Mouse (Mus musculus): Measurements from ENCODE around the gene Tnxb. TPM values are rescaled to one million over a fixed set of nuclear protein-coding genes. Genes with fewer than 3 reads are reported as not detected.
A peak's percentile ranks its signal among the peaks of the same experiment; 100 is the strongest.

Gene Tnxb
- polyA plus RNA-seq, 1 experiment from 2014 or later, result 0.05 TPM

GRCm38 (mm10) chr17:34645256-34645829 lies 25.0 kb upstream of the Tnxb start:
- 52% methylated on average over 10 of the region's 10 CpGs for WGBS
- Histone ChIP-seq H3K9me3 (no peaks in the 10 kb centered on the region), H3K27me3 (no peaks in the 10 kb centered on the region), H3K4me3 (peak overlapping the region; percentile 64), H3K4me1 (peaks cover 48% of the 10 kb centered on the region), H3K36me3 (peaks cover 16% of the 10 kb centered on the region), H3K9ac (replicated peaks) (peak overlapping the region; percentile 73), H3K27ac (replicated peaks) (no peak overlapping the region; the same call in 1 of the 2 replicates), H3K4me2 (replicated peaks) (peak overlapping the region; percentile 73)
- ATAC-seq (ENCODE audit: low FRiP score, low read depth), result no peak

- Histone ChIP-seq H3K4me1 (peaks cover 42% of the 10 kb centered on the region), H3K36me3 (peaks cover 22% of the 10 kb centered on the region), H3K4me2 (replicated peaks) (peak overlapping the region; percentile 73), H3K9ac (replicated peaks) (no peak overlapping the region), H3K9me3 (no peaks in the 10 kb centered on the region), H3K27ac (replicated peaks) (no peak overlapping the region), H3K27me3 (no peaks in the 10 kb centered on the region), H3K4me3 (peak overlapping the region; percentile 97)
- WGBS, result 90% methylated on average over 30 of the region's 30 CpGs
- no peak for ATAC-seq (ENCODE audit: low FRiP score, low read depth)
Measured at GRCm38 (mm10) chr17:34645831-34646511, 24.4 kb upstream of the Tnxb start.

DNA sequence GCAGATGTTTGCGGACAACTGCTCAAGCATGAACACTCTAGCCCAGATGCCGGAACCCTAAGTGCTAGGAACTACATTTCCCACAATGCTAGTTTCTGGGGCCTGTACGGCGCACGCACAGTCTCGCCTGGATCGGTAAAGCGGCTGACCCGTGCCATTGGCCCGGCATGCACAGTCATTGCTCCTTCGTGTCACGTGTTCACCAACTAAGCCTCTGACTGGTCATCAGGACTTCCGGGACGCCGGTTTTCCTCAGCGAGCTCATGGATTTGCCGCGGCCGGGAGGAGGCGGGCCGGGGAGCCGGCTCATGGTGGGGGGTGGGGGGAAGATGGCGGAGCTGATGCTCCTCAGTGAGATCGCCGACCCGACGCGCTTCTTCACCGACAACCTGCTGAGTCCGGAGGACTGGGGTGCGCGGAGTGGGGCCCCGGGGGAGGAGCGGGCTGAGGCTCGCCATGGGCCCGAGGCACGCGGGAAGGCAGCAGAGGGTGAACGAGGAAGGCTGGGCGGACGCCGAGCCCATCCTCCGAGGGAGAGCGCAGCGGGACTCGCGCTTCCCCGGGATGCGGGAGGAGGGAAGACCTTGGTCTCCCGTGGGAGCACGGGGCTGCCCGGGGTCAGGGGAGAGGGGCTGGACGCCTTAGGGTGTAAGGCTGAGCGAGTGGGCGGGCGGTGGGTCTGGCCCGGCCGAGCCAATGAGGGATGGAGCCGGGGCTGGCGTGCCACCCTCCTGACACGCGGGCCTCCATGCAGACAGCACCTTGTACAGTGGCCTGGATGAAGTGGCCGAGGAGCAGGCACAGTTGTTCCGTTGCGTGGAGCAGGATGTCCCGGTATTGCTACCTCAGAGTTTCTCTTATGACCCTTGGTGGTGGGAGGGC lies 23.2 kb upstream of the Tnxb start, which contains the start of gene Atf6b:
Atf6b (plus strand) TSS at position 241 of the 882 bp plus-strand sequence.
- Histone ChIP-seq H3K4me1 (peaks cover 36% of the 10 kb centered on the region), H3K36me3 (peaks cover 34% of the 10 kb centered on the region), H3K4me2 (replicated peaks) (peak within 1 kb of the TSS; percentile 84), H3K27me3 (no peaks in the 10 kb centered on the region), H3K27ac (replicated peaks) (peak within 1 kb of the TSS; percentile 80), H3K9ac (replicated peaks) (peak within 1 kb of the TSS; percentile 94), H3K4me3 (peak within 1 kb of the TSS; percentile 97), H3K9me3 (no peaks in the 10 kb centered on the region)
- peak; percentile 96 for ATAC-seq (ENCODE audit: low FRiP score, low read depth)
- WGBS, result 1% methylated on average over 66 of the region's 66 CpGs

DNA sequence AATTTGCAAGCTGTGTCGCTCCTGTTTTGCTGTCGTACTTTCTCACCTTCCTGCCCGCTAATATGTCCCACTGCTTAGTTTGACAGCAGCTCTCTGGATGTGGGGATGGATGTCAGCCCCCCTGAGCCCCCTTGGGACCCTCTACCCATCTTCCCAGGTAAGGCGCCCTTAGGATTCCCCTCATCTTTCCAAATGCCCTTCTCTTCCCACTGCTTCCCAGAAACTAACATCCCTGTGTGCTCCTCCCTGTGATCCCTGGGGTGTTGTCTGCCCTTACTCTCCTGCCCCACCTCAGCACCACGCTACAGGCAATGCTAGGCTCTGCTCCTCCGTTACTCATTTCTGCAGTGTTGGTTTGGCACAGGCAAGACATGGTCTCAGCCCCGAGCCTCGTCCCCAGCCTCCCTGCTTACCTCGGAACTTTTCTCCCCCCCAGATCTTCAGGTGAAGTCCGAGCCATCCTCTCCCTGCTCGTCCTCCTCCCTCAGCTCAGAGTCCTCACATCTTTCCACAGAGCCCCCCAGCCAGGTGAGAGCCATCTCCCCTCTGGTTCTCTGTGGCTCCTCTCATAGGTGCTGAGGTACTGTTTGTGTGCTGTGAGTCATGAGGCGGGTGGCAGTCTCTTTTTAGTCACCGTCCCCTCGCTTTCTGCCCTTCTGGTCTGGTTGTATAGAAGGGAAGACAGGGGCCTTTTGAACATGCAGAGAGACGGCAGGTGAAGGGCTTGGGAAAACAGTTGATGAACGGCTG lies 22.0 kb upstream of the Tnxb start:
- Histone ChIP-seq H3K4me1 (peaks cover 36% of the 10 kb centered on the region), H3K27ac (replicated peaks) (no peak overlapping the region), H3K27me3 (no peaks in the 10 kb centered on the region), H3K9me3 (no peaks in the 10 kb centered on the region), H3K9ac (replicated peaks) (peak overlapping the region; percentile 94), H3K4me3 (peak overlapping the region; percentile 97), H3K4me2 (replicated peaks) (peak overlapping the region; percentile 84), H3K36me3 (peaks cover 45% of the 10 kb centered on the region)
- ATAC-seq (ENCODE audit: low FRiP score, low read depth), result no peak
- 86% methylated on average over 16 of the region's 16 CpGs for WGBS

- Histone ChIP-seq H3K9me3 (no peaks in the 10 kb centered on the region), H3K4me2 (replicated peaks) (no peak overlapping the region), H3K27me3 (no peaks in the 10 kb centered on the region), H3K4me3 (no peak overlapping the region), H3K9ac (replicated peaks) (no peak overlapping the region), H3K4me1 (peaks cover 31% of the 10 kb centered on the region), H3K36me3 (peaks cover 53% of the 10 kb centered on the region), H3K27ac (replicated peaks) (no peak overlapping the region)
- ATAC-seq (ENCODE audit: low FRiP score, low read depth), result no peak
- 91% methylated on average over 18 of the region's 18 CpGs for WGBS
Measured at GRCm38 (mm10) chr17:34649106-34649864, 21.1 kb upstream of the Tnxb start.

DNA sequence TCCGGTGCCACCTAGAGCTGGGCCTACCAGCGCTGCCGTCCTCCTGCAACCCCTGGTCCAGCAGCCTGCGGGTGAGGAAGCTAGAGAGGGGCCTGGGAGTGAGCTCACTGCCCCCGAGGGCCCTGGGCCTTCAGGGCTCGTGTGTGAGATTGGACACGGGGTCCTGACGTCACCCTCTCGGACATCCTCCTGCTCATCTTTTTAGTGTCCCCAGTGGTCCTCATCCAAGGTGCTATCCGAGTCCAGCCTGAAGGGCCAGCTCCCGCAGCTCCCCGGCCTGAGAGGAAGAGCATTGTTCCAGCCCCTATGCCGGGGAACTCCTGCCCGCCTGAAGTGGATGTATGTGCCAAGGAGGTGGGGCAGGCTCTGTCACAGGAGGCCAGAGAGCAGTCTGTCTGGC lies 19.6 kb upstream of the Tnxb start:
- ATAC-seq (ENCODE audit: low FRiP score, low read depth), result no peak

GRCm38 (mm10) chr17:34651507-34652221 lies 18.7 kb upstream of the Tnxb start:
- no peak for ATAC-seq (ENCODE audit: low FRiP score, low read depth)
- peaks cover 12% of the 10 kb centered on the region for H3K4me1 ChIP-seq

More for the DNA sequence above, 19.6 kb upstream of the Tnxb start:
- Histone ChIP-seq H3K4me1 (peaks cover 20% of the 10 kb centered on the region), H3K4me2 (replicated peaks) (no peak overlapping the region), H3K9me3 (no peaks in the 10 kb centered on the region), H3K36me3 (peaks cover 62% of the 10 kb centered on the region), H3K4me3 (no peak overlapping the region), H3K27ac (replicated peaks) (no peak overlapping the region), H3K27me3 (no peaks in the 10 kb centered on the region), H3K9ac (replicated peaks) (no peak overlapping the region)
- 92% methylated on average over 14 of the region's 14 CpGs for WGBS

DNA sequence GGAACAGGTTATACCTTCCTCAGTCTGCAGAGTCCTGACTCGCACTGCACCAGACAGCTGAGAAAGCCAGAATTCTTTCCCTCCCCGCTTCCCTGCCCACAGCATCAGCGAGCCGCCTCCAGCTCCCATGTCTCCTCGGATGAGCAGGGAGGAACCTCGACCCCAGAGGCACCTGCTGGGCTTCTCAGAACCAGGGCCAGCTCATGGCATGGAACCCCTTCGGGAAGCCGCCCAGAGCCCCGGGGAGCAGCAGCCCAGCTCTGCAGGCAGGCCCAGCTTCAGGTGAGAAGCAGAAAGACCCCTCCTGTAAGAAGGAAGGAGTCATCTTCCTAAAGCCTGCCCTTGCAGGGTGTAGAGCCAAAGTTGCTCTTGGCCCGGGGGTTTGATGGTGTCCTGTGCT lies 17.8 kb upstream of the Tnxb start:
- no peak for ATAC-seq (ENCODE audit: low FRiP score, low read depth)
- Histone ChIP-seq H3K27me3 (no peaks in the 10 kb centered on the region), H3K9me3 (no peaks in the 10 kb centered on the region), H3K4me3 (no peak overlapping the region), H3K36me3 (peaks cover 62% of the 10 kb centered on the region), H3K9ac (replicated peaks) (no peak overlapping the region), H3K4me1 (peaks cover 11% of the 10 kb centered on the region), H3K4me2 (replicated peaks) (no peak overlapping the region), H3K27ac (replicated peaks) (no peak overlapping the region)
- 89% methylated on average over 10 of the region's 10 CpGs for WGBS

More at GRCm38 (mm10) chr17:34651507-34652221, 18.7 kb upstream of the Tnxb start:
- Histone ChIP-seq H3K36me3 (peaks cover 62% of the 10 kb centered on the region), H3K27me3 (no peaks in the 10 kb centered on the region), H3K27ac (replicated peaks) (no peak overlapping the region), H3K9ac (replicated peaks) (no peak overlapping the region), H3K4me2 (replicated peaks) (no peak overlapping the region), H3K9me3 (no peaks in the 10 kb centered on the region), H3K4me3 (no peak overlapping the region)
- 45% methylated on average over 19 of the region's 19 CpGs for WGBS

GRCm38 (mm10) chr17:34652985-34653384 lies 17.4 kb upstream of the Tnxb start:
- Histone ChIP-seq H3K36me3 (peaks cover 62% of the 10 kb centered on the region), H3K27me3 (no peaks in the 10 kb centered on the region), H3K27ac (replicated peaks) (no peak overlapping the region), H3K4me2 (replicated peaks) (no peak overlapping the region), H3K4me1 (peaks cover 7% of the 10 kb centered on the region), H3K9ac (replicated peaks) (no peak overlapping the region), H3K9me3 (no peaks in the 10 kb centered on the region), H3K4me3 (no peak overlapping the region)
- WGBS, result 91% methylated on average over 8 of the region's 8 CpGs
- no peak for ATAC-seq (ENCODE audit: low FRiP score, low read depth)

- no peak for ATAC-seq (ENCODE audit: low FRiP score, low read depth)
- no peak overlapping the region for H3K4me3 ChIP-seq
- H3K9me3 ChIP-seq, result no peaks in the 10 kb centered on the region
- H3K4me1 ChIP-seq, result no peaks in the 10 kb centered on the region; the same call in 1 of the 2 replicates
- no peak overlapping the region for H3K9ac ChIP-seq (replicated peaks)
- no peak overlapping the region for H3K27ac ChIP-seq (replicated peaks)
- no peak overlapping the region for H3K4me2 ChIP-seq (replicated peaks)
- 64% methylated on average over 9 of the region's 9 CpGs for WGBS
- peaks cover 62% of the 10 kb centered on the region for H3K36me3 ChIP-seq
- H3K27me3 ChIP-seq, result no peaks in the 10 kb centered on the region
Measured at GRCm38 (mm10) chr17:34653746-34654285, 16.5 kb upstream of the Tnxb start.

Data from midbrain, embryonic 12.5 days (tissue).